Comparison of ENCODE assay signal across 18 mouse cellular contexts in genomic region chr6:82428890-82429289, GRCm38 (mm10). TPM values are rescaled to one million over a fixed set of nuclear protein-coding genes. Genes with fewer than 3 reads are reported as not detected.
DNase-seq lines count a peak whose midpoint lies in the region; ATAC-seq and TF ChIP-seq lines count a peak whose summit lies in the region.
"Had no signal": no experiment of that assay in that cellular context is flagged by ENCODE, and none has a peak within 500 bp of the region (broad histone marks: within the 10 kb centered on the region; RNA-seq: fewer than 3 reads in every experiment).

No protein-coding gene starts in this region.

- no peak overlapping the region for H3K27ac ChIP-seq in intestine, postnatal 0 days (ENCODE audit: low read depth, low read length)
- H3K27ac ChIP-seq in intestine, embryonic 16.5 days (ENCODE audit: low read length) = no peak overlapping the region
- H3K27ac ChIP-seq: embryonic facial prominence, embryonic 15.5 days; forebrain, embryonic 12.5 days; lung, embryonic 15.5 days had no signal

- no peak overlapping the region for H3K9ac ChIP-seq in intestine, postnatal 0 days (ENCODE audit: low read depth, low read length)
- no peak overlapping the region for H3K9ac ChIP-seq in intestine, embryonic 16.5 days (ENCODE audit: low read depth, low read length)
- H3K9ac ChIP-seq: embryonic facial prominence, embryonic 15.5 days; forebrain, embryonic 12.5 days; hindbrain, embryonic 14.5 days; lung, embryonic 15.5 days had no signal

- H3K4me1 ChIP-seq in intestine, postnatal 0 days (replicated peaks; ENCODE audit: control insufficient read depth, insufficient read depth, low read length) = no peaks in the 10 kb centered on the region
- H3K4me1 ChIP-seq in intestine, embryonic 16.5 days (ENCODE audit: control insufficient read depth, insufficient read depth, low read length) = no peaks in the 10 kb centered on the region
- no peaks in the 10 kb centered on the region for H3K4me1 ChIP-seq in E14TG2a.4 (replicated peaks; ENCODE audit: low read depth, low read length)
- H3K4me1 ChIP-seq: embryonic facial prominence, embryonic 15.5 days; forebrain, embryonic 12.5 days; lung, embryonic 15.5 days had no signal

- WGBS in intestine, postnatal 0 days = 62% methylated on average over 6 of the region's 6 CpGs
- whole genome bisulfite sequencing in intestine, embryonic 16.5 days = 57% methylated on average over 6 of the region's 6 CpGs

- no peak overlapping the region for H3K4me2 ChIP-seq in intestine, postnatal 0 days (replicated peaks; ENCODE audit: low read depth)
- no peak overlapping the region for H3K4me2 ChIP-seq in intestine, embryonic 16.5 days (ENCODE audit: low read depth, low read length)
- H3K4me2 ChIP-seq: embryonic facial prominence, embryonic 15.5 days; forebrain, embryonic 12.5 days; hindbrain, embryonic 14.5 days; lung, embryonic 15.5 days had no signal

- DNase-seq in A20 (ENCODE audit: low read depth, low spot score) = peak; percentile 4
- DNase-seq in ZHBTc4 (ENCODE audit: low read depth, low spot score) = peak; percentile 77
- no peak for DNase-seq in cerebellum, adult 18-20 months
- no peak for DNase-seq in cerebellum, adult 9-11 months
- DNase-seq: adrenal gland, postnatal 36 days; cerebellum, postnatal 36 days; heart, adult 18-20 months; kidney, adult 2 months; midbrain, embryonic 14.5 days had no signal

- H3K36me3 ChIP-seq in intestine, postnatal 0 days (ENCODE audit: control insufficient read depth, insufficient read depth) = no peaks in the 10 kb centered on the region
- H3K36me3 ChIP-seq in intestine, embryonic 16.5 days (ENCODE audit: control insufficient read depth, insufficient read depth, low read length) = no peaks in the 10 kb centered on the region
- no peaks in the 10 kb centered on the region for H3K36me3 ChIP-seq in E14TG2a.4 (ENCODE audit: insufficient read depth, low read length)
- H3K36me3 ChIP-seq: embryonic facial prominence, embryonic 15.5 days; forebrain, embryonic 12.5 days; lung, embryonic 15.5 days had no signal

- H3K27me3 ChIP-seq in intestine, postnatal 0 days (replicated peaks; ENCODE audit: control insufficient read depth, insufficient read depth, low read length) = no peaks in the 10 kb centered on the region
- H3K27me3 ChIP-seq in intestine, embryonic 16.5 days (replicated peaks; ENCODE audit: control insufficient read depth, insufficient read depth, low read length) = no peaks in the 10 kb centered on the region
- H3K27me3 ChIP-seq in E14TG2a.4 (ENCODE audit: insufficient read depth, low read length) = peaks cover 3% of the 10 kb centered on the region; the same call in 1 of the 2 replicates
- H3K27me3 ChIP-seq: embryonic facial prominence, embryonic 15.5 days; forebrain, embryonic 12.5 days; lung, embryonic 15.5 days had no signal

- TF ChIP-seq CTCF in intestine, postnatal 0 days (IDR thresholded peaks at IDR 0.05; ENCODE audit: low read depth) = peak; percentile 39; the same call in 1 of the 2 replicates
- TF ChIP-seq CTCF in E14TG2a.4 (conservative IDR thresholded peaks at IDR 0.05; ENCODE audit: low read length) = peak; percentile 75

- no peak overlapping the region for H3K4me3 ChIP-seq in intestine, postnatal 0 days (ENCODE audit: low read depth, low read length)
- H3K4me3 ChIP-seq in intestine, embryonic 16.5 days (ENCODE audit: low read length) = no peak overlapping the region
- H3K4me3 ChIP-seq in E14TG2a.4 (replicated peaks; ENCODE audit: low read length) = no peak overlapping the region
- H3K4me3 ChIP-seq: embryonic facial prominence, embryonic 15.5 days; forebrain, embryonic 12.5 days; lung, embryonic 15.5 days had no signal

- ATAC-seq in intestine, postnatal 0 days = no peak
- ATAC-seq in intestine, embryonic 16.5 days = no peak
- ATAC-seq: activated CD4-positive, CD25-positive, alpha-beta regulatory T cell, adult 4 months had no signal

- H3K9me3 ChIP-seq in intestine, postnatal 0 days (ENCODE audit: control insufficient read depth) = no peaks in the 10 kb centered on the region
- peaks cover 6% of the 10 kb centered on the region; the same call in 1 of the 2 replicates for H3K9me3 ChIP-seq in intestine, embryonic 16.5 days (ENCODE audit: control insufficient read depth, low read length)
- no peaks in the 10 kb centered on the region for H3K9me3 ChIP-seq in E14TG2a.4 (ENCODE audit: low read length)
- H3K9me3 ChIP-seq: embryonic facial prominence, embryonic 15.5 days; forebrain, embryonic 12.5 days; lung, embryonic 15.5 days had no signal

RNA-seq across cellular contexts. Expression of gene Tacr1, which starts 26.8 kb away (rescaled TPM):
- polyA plus RNA-seq in intestine, postnatal 0 days (2015; fragmentation: Nextera tagmentation; extraction: Ambion mirVana) = 0.87 and 0.99 TPM in 2 replicates
- polyA plus RNA-seq in intestine, embryonic 16.5 days (2015; fragmentation: Nextera tagmentation; extraction: Ambion mirVana) = 0.97 and 1.3 TPM in 2 replicates
- polyA plus RNA-seq: activated CD4-positive, CD25-positive, alpha-beta regulatory T cell, adult 4 months; heart, postnatal 0 days had no signal

Comparison
In these comparisons a context has a peak if more than half of its experiments do, and no peak if none do; other contexts are left out.
1. DNase-seq: peak in A20 (single experiment) and ZHBTc4 (single experiment); none in cerebellum, adult 18-20 months (0 of 2) and cerebellum, adult 9-11 months (single experiment).